Mouse (Mus musculus): Measurements from ENCODE around the gene Cpeb3.

Gene Cpeb3

DNA sequence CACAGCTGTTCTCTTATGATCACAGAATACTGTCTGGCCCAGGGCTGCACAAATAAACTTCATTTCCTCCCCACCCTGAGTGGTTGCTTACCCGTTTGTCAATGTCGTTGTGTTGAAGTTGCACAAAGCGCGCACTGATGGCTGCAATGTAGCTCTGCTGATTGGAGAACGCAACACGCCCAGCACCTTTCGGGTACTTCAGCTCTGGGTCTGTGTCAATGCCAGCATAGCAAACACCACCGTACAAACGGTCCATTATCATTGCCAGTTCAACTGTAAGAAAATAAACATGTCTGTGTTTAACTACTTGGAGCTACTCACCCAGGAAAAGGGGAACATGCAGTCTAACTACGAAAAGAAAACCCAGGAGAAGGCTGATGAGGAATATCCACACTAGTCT, 164.0 kb downstream of the Cpeb3 start:
- in situ Hi-C loops (cut with MboI, MseI) = loop anchor here (10.0 kb wide), 1 partner anchor 150 kb away; no protein-coding TSS in a partner anchor

DNA sequence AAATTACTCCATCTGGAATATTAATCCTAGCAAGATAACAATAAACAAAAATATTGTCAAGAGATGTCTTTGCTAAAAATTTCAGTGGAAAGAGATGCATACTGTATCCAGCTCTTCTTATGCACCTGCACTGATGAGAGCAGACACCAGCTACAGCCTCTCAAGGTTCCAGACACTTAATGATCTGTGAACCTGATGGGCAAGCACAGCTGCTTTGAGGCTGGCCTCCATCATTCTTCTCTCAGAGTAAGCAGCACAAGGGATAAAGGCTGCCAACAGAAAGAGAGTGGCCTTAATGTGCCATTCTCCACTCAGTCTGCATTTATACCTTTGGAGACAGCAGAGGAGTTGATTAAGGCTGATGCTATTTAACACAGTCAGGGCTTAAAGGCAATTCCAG, 167.5 kb downstream of the Cpeb3 start:
- in situ Hi-C loops (cut with MboI, MseI) = loop anchor here (10.0 kb wide), 1 partner anchor 154 kb away; no protein-coding TSS in a partner anchor

DNA sequence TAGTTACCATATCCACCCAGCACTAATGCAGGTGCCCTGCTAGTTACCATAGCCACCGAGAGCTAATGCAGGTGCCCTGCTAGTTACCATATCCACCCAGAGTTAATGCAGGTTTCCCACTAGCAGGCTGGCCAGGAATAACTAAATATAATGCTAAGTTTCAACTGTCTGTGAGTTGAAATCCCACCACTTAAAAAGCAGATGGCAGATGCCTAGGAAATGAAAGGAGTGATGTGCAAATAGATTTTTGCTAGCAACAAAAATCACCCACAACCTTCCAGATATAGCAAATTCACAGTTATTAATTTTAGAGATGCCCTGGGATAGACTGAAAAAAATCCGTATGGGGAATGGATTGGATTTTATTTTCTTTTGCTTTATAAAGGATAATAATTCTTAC, 176.0 kb downstream of the Cpeb3 start:
- in situ Hi-C loops (cut with MboI, MseI) = loop anchor here (5.0 kb wide), 1 partner anchor 100 kb away; no protein-coding TSS in a partner anchor

DNA sequence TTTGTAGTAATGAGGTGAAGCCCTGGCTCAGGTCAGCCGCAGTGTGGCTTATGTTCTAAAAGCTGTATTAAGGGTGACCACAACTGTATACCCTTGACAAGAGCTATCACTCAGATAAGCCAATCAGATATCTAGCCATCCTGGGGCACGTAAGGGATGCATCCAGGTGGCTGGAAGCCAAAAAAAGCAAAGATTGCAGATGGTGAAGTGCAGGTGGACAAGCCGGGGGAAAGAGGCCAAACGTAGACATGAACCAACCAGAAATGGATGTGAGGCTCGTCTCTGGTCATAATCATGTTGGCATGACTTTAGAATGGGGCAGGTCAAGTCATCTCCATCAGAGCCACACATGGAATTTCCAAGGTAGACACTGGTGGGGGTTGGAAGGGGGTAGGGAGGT, 177.0 kb downstream of the Cpeb3 start:
- in situ Hi-C loops (cut with MboI, MseI) = loop anchor here (5.0 kb wide), 1 partner anchor 101 kb away; no protein-coding TSS in a partner anchor

DNA sequence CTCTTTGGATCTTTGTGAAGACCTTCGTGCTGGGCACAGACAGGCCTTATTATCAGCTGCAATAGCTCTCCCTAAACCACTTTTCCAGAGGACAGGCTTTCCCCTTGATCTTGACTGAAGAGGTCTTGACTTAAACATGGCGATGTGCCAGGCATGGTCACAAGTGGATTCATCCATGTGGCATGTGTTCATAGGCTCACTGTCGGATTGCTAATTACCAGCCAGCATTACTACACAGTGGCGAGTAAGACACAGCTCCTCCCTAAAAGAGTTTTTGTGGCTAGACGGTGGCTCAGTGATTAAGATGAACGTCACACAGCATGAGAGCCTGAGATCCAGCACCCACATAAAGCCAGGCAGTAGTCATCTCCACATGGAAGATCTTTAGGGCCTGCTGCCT, 178.6 kb downstream of the Cpeb3 start:
- in situ Hi-C loops (cut with MboI, MseI) = loop anchor here (5.0 kb wide), 1 partner anchor 103 kb away; no protein-coding TSS in a partner anchor

DNA sequence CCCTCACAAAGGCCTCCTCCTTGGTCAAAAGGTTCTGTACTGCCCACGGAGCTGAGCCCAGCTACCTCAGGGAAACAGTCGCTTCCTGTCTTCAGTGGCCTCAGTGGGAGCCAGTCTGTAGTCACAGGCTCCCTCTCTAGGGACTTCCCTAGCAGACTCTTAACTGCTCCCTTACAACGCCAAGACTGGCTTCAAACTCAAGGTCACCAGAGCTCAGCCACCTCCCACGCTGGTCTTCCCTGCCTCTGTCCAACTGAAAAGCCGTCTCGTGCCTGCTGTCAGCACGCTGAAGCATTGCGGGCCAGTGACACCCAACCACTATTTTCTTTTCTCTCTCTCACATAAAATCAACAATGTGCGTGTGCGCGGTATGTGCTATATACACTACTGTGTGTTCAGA, 182.0 kb downstream of the Cpeb3 start:
- in situ Hi-C loops (cut with MboI, MseI) = no loop called here

DNA sequence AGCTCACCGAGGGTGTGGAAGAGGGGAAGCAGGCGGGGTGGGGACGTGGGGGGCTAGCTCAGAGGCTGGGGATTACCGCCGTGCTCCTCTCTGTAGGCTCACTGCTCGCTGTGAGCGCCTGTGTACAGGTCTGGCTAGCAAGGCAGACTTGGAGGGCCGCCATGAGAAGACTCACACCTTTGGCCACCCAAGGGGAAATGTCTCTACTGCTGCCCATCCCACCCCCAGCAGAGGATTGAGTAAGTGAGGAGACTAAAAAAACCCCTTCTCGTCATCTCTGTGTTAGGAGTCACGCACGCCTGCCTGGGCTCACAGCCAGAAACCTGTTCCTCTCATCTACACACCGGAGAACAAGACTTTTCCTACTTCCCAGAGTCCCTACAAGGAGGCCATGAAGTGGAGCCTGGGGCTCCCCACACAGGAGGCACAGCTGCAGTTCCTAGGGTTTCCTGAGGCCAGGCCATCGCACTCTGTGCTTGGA, 182.5 kb downstream of the Cpeb3 start:
- in situ Hi-C loops (cut with MboI, MseI) = no loop called here

DNA sequence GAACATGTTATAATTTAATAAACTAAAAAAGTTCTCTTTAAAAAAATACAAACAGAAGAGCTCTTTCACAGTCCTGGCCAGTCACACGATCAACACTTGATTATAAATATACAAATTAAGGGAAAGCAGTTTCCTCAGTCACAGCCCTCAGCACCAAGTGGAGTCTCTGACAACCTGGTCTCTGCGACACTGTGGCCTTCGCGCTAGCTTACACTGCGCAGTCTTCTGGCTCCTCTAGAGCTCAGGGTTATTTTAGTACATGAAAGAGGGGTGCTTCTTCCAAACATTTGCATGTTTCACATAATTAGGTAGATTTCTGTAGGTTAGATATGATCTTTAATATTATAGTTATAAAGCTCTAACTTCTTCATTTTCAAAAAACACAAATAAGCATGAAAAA, 186.3 kb downstream of the Cpeb3 start:
- in situ Hi-C loops (cut with MboI, MseI) = no loop called here

DNA sequence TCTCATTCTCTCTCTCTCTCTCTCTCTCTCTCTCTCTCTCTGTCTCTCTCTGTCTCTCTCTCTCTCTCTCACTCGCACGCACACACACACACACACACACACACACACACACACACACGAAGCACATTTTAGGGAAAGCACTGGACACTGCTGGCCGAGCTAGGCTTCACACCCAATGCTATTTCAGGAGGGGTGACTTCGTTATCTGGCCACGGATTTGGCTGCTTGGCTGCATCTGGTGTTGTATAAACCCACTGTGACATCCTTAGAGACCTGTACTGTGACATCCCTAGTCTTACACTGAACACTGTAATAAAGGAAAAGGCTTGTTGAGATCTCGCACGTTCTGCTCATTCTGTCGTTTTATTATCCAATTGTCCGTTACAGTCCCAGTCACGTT, 187.4 kb downstream of the Cpeb3 start:
- in situ Hi-C loops (cut with MboI, MseI) = no loop called here

DNA sequence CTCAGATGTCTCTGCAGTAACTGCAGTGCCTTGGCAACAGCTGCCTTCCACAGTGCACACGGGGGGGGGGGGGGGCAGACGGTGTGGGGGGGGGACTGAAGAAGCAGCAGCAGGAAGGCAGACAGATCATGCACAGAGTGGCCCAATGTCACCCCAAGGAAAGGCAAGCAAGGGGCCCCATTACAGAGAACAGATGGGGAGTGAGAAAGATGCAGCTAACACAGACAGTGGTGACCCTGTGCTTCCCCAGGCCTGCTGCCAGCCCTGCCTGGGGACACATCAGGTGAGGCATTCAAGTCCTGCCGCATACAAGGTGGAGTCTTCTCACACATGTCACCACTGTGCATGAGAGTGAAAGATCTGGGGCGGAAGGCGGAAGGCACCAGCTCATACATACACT, 187.9 kb downstream of the Cpeb3 start:
- in situ Hi-C loops (cut with MboI, MseI) = no loop called here

DNA sequence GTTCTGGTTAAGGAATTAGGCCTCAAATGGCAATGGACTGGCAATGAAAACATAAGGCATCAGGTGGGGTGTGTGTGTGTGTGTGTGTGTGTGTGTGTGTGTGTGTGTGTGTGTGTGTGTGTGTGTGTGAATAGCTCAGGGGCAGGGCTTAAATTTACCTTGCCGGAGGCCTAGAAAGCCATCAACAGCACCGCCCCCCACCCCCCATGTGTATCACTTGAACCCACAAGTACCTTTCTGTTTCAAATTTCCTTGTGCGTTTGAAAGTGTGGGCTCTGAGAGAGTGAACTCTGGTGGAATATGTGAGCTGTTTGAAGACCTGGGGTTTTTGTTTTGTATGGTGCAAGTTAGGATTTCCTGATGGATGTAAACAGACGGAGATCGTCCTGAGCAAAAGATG, 189.5 kb downstream of the Cpeb3 start:
- in situ Hi-C loops (cut with MboI, MseI) = no loop called here

DNA sequence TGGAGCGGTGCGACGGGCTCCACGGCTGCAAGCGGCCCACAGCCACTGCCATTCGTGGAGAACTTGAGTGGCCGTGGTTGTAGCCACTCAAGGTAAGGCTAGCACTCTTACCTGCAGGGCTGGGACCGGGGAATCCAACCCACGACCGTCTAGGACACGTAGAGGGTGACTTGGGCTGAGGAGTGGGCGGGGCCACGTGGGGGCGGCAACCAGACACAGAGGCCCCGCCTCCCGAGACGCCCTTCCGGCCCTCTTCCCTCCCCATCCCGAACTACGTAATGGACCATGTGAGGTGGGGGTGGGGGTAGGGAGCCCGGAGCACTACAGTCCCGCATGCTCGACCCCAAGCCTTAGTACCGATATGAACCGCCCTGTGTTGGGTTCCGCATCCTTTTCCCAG, 190.0 kb downstream of the Cpeb3 start:
- in situ Hi-C loops (cut with MboI, MseI) = no loop called here

DNA sequence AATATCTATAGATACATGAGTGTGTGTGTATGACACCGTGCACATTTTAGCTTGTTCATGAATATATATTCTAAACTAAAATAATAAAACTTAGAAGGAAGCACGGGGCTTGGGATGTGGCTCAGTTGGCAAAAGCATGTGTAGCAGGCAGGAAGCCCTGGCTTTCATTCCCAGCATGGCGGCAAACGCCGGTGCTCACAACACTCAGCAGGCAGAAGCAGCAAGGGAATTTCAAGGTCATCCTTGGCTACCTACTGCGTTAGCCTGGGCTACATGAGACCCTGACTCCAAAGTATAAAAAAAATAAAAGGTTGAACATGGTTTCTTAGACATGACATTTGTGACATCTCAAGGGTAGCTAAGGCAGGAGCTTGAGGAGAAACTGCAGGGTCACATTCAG, 191.5 kb downstream of the Cpeb3 start:
- in situ Hi-C loops (cut with MboI, MseI) = no loop called here

DNA sequence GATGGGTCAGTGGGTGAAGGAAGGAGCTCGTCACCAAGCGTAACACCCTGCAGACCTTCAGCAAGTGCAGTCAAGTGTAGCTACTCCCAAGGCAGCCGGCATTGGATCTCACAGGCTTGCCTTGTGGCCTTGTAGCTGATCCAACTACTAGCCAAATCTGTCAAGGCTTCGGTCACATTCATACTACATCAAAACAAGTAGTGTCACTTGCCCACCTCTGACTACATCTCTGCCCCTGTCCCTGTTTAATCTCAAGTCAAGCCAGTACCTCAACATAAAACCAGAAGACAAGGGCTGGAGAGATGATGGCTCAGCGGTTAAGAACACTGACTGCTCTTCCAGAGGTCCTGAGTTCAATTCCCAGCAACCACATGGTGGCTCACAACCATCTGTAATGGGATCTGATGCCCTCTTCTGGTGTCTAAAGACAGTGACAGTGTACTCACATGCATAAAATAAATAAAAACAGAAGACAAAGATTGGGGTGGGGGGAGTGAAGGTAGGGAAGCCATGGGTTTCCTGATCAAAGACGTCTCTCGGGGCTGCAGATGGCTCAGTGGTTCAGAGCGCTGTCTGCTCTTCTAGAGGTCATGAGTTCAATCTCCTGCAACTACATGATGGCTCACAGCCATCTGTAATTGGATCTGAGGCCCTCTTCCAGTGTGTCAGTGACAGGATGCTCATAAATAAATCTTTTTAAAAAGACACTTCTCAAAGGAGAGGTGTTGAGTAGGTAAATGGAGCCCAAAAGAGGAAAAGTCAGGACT, 194.0 kb downstream of the Cpeb3 start:
- in situ Hi-C loops (cut with MboI, MseI) = no loop called here

DNA sequence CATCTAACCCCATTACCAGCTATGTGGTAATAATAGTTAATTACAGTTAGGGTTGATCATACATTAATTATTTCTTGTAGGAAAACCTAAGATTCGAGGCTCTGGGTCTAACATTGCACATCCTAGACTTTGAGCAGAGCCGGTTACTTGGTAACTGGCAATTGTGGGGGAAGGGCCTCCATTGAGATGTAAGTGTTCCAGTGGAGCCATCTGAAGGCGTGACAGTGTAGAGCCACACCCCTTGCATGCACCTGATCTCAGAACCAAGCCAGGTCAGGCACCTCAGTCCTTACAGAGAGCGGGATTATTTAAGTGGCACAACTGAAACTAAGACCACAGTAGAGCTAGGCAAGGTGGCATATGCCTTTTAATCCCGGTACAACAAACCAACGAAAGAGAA, 194.9 kb downstream of the Cpeb3 start:
- in situ Hi-C loops (cut with MboI, MseI) = no loop called here

DNA sequence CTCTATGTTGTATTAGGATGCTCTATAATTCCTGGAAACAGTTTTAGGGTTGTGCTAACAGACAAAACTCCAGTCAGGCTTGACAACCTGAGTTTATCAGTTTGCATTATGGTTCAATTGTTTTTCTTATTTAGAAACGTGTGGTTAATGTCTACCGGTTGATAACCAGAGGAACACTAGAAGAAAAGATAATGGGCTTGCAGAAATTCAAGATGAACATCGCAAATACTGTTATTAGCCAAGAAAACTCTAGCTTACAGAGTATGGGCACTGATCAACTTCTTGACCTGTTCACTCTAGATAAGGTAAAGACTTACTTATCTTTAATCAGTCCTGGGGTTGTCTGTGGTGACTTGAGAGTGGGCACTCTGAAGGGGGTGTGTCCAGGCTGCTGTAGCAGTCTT, 198.5 kb downstream of the Cpeb3 start:
- in situ Hi-C loops (cut with MboI, MseI) = no loop called here

DNA sequence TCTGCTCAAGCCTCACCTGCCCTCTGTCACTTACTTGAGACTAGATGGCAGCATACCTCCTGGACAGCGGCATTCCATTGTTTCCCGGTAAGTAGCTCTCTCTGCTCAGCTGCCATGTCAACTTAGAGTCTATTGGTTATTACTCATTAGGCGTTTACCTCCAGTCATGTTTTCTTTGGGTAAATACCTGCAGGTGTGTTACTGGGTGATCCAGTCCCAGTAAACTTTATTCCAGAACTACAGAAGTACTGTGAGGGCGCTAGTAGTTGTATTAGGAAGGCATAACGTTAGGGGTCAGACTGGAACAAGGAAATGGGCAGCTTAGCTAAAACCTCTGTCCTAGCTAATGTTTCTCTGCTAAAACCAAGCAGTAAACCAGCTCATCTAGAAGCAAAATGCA, 203.8 kb downstream of the Cpeb3 start:
- in situ Hi-C loops (cut with MboI, MseI) = no loop called here

Measured in regulatory T cell (primary cell).